Comparison of ENCODE assay signal across 20 mouse cellular contexts in genomic region chr8:108348776-108349175, GRCm38 (mm10).
"Had no signal": no experiment of that assay in that cellular context is flagged by ENCODE, and none has a peak within 500 bp of the region (broad histone marks: within the 10 kb centered on the region; RNA-seq: fewer than 3 reads in every experiment).

No protein-coding gene starts in this region.

- H3K27ac ChIP-seq: limb, embryonic 12.5 days; limb, embryonic 15.5 days; liver, embryonic 14.5 days; macrophage; midbrain, embryonic 13.5 days; neural tube, embryonic 13.5 days; stomach, embryonic 15.5 days had no signal

- H3K4me2 ChIP-seq: limb, embryonic 12.5 days; limb, embryonic 15.5 days; liver, embryonic 11.5 days; lung, embryonic 14.5 days; midbrain, embryonic 13.5 days; neural tube, embryonic 13.5 days; stomach, embryonic 15.5 days had no signal

- H3K4me1 ChIP-seq: limb, embryonic 12.5 days; limb, embryonic 15.5 days; midbrain, embryonic 13.5 days; neural tube, embryonic 13.5 days; stomach, embryonic 15.5 days had no signal

- H3K4me3 ChIP-seq: limb, embryonic 12.5 days; limb, embryonic 15.5 days; midbrain, embryonic 13.5 days; myocyte; neural tube, embryonic 13.5 days; stomach, embryonic 15.5 days had no signal

- H3K36me3 ChIP-seq: limb, embryonic 12.5 days; limb, embryonic 15.5 days; midbrain, embryonic 13.5 days; neural tube, embryonic 13.5 days; stomach, embryonic 15.5 days had no signal

- DNase-seq: kidney, postnatal 14 days; kidney, postnatal 4 days; left cerebral cortex, postnatal 4 days; liver, postnatal 0 days; lung, embryonic 14.5 days; retina, postnatal 1 day; right cerebral cortex, postnatal 25 days; spleen, adult 18-20 months; thymus, postnatal 36 days had no signal

- H3K9ac ChIP-seq: limb, embryonic 12.5 days; limb, embryonic 15.5 days; liver, embryonic 14.5 days; liver, postnatal 0 days; lung, embryonic 14.5 days; midbrain, embryonic 13.5 days; neural tube, embryonic 13.5 days; stomach, embryonic 15.5 days had no signal

- H3K9me3 ChIP-seq: limb, embryonic 12.5 days; limb, embryonic 15.5 days; midbrain, embryonic 13.5 days; neural tube, embryonic 13.5 days; stomach, embryonic 15.5 days had no signal

- ATAC-seq: liver, postnatal 0 days; lung, postnatal 0 days; midbrain, embryonic 13.5 days; midbrain, embryonic 16.5 days had no signal

- H3K27me3 ChIP-seq: limb, embryonic 12.5 days; limb, embryonic 15.5 days; midbrain, embryonic 13.5 days; neural tube, embryonic 13.5 days; stomach, embryonic 15.5 days had no signal
